Mouse (Mus musculus) brain, embryonic 14.5 days (tissue): ENCODE results near the gene Ces1a.

Source experiments
- CTCF ChIP-seq: fragments of 200-500 bp; IDR thresholded peaks from 2 replicates; pipeline ENCODE4 v1.5.1; 2012; ENCODE audit warnings: inconsistent platforms, mild to moderate bottlenecking, moderate library complexity, borderline replicate concordance; ENCODE audit not compliant: insufficient read depth, insufficient read length; ENCODE audit errors: extremely low read depth
- POLR2A ChIP-seq: fragments of 200-500 bp; IDR thresholded peaks from 2 replicates; pipeline ENCODE4 v1.6.1; 2012; ENCODE audit warnings: mild to moderate bottlenecking, inconsistent platforms, borderline replicate concordance; ENCODE audit not compliant: poor library complexity, insufficient read depth, insufficient read length, severe bottlenecking; ENCODE audit errors: extremely low read depth

DNA sequence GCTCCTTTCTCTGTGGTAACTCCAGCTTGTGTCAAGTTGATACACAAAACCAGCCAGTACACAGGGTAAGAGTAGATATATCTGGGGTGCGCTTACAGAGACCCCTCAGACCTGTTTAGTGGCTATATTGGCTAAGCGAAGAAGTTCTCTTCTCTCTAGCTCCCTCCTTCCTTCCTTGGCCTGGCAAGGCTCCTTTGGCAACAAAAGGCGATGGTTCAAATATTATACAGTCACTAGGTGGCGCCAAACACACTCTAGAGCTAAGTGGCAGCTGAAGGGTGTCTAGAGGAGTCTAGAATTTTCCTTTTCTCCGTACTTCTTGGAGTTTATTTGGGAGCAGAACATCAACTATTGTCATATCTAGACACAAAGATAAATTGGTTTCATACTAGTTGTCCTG lies 37.7 kb downstream of the Ces1a start:
- TF ChIP-seq CTCF (peak; percentile 70; the same call in 1 of the 2 replicates), POLR2A (no peak)
